Mouse (Mus musculus) subcutaneous adipose tissue, adult 2 months (tissue): ENCODE data around the gene Tmprss7. TPM values are rescaled to one million over a fixed set of nuclear protein-coding genes. Genes with fewer than 3 reads are reported as not detected.

Experiments
- polyA plus RNA-seq: library from polyadenylated mRNA; depleted of rRNA; stranded (reverse); fragments of >200 nt; gene quantifications from 2 replicates; pipeline ENCODE4 v1.2.3, GENCODE M21; 2012; ENCODE audit warnings: low replicate concordance; rRNA removed

The Tmprss7 gene
- 0.06 and 0.63 TPM in 2 replicates for polyA plus RNA-seq

DNA sequence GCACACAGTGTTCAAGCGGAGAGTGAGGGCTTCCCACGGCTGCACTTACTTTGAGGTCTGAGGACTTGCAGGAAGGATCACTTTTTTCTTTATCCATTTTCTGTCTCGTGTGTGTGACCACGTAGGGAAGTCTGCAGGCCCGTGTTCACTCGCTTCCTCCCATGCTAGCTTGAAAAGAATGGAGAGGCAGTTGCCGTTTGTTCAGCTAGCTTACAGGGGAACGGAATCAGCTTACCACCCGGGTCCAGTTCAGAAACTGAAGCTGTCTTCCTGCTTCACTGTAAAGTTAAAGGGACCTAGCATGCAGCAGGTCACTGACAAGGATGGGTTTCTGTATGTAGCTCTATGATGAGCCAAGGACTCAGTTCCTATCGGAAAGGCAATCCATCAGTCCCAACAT, at the start of gene Tmprss7:
TSS of gene Tmprss7 (minus strand) at position 101 of the 400 bp plus-strand sequence.

DNA sequence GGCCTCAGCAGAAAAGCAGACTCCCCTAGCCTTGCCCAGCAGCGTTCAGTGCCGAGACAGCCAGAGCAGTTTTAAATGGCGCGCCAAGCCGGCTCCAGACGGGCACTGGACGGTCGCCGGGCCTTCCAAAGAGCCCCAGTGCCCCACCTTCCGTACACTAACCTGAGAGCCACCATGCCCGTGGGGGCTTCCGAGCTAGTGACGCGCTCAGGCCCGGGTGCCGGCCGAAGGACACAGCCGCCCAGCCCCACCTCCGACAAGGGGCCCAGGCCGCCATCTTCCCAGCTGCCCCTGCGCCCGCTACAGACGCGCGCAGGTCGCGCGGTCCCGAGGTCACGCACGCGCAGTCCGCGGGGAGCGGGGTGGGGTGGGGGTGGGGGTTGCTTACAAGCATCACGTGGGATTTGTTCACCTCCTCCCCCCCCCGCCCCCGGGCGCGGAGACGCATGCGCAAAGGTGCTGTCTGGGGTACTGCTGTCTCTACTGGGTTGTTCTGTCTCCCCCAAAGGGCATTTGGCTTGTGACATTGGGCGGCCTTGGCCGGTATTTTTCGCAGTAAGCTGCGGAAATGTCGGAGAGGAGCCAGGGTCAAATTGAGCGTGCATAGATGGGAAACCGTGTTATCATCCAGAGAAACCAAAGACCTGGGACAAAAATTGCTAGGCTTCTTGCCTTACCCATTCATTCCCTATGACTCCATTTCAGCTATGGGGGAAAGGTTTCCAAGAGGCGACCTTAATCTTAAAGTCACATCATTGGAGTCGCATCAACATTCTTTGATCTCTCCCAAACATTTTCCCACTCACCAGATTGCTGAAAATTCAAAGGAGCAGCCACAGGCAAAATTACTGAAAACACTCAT, 49.4 kb upstream of the Tmprss7 start, which contains the start of gene Abhd10:
TSS of gene Abhd10 (minus strand) at position 341 of the 862 bp plus-strand sequence.

DNA sequence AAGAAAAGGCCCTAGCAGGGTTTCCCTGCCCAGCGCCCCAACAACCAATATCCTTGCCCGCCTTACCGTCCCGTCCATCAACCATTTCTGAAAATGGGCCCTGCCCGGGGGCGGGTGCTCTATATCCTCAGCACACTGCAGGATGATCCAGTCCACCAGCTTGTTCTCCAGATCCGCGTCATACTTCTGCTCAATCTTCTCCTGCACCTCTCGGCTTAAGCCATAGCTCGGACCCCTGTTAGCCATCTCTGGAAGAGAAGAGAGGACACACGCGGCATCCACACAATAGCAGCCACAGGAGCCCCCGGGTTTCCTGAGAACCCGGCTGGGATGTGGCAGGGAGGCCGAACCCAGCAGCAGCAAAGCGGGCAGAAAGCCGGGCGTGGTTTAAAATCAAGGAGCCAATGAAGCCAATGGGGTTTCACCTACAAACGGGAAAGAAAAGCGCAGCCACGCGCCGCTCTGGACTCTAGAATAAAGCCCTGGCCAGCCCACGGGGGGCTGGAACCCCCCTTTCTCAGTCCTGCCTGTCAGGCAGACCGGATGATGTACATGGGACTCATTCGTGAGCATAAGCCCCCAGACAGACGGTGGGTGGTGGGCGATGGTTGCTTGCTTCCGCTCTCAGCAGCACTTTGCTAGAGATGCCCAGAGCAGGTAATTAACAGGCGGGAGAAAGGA, 30.7 kb upstream of the Tmprss7 start, which contains the start of gene Tagln3:
TSS of gene Tagln3 (minus strand) at position 548 of the 681 bp plus-strand sequence.

DNA sequence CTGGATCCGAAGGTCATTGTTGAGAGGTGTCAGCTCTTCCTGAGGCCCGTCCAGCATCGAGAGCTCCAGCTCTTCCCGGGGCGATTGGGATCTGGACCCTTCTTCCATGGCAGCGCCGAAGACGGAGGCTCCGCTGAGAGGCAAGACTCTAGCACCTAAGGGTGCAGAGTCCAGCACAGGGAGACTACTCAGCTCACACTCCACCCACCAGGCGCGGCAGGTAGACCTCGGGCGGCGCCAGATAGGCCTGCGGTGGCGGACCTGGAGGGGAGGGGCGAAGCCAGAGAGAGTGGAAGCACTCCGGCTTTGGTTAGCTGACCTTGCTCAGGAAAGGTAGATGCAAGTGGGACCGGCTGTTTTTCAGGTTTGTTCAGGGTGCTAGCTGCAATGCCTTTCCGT, 39.5 kb downstream of the Tmprss7 start, which contains the start of gene BC016579:
TSS of gene BC016579 (minus strand) at position 135 of the 399 bp plus-strand sequence.

DNA sequence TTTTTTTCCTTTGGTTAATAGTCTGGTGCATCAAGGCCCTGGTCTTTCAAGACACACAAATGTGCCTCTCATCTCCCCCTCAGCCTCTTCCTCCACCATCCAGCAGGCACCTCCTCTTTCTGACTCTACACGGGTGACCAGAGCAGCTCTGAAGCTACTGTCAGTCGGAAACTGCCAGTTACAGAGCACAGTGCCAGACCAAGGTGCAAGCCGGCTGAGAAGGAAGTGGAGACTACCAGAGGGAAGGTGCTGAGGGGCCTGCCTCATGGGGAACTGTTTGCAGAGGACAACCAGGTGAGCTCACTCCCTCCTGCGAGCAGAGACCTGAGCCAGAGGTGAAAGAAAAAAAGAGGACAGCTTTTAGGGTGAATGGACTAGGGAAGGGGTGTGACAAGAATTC, 83.2 kb downstream of the Tmprss7 start, which contains the start of gene Gcsam:
TSS of gene Gcsam (plus strand) at position 114 of the 400 bp plus-strand sequence.

Other genes starting within 250 kb of the Tmprss7 start
- gene Gm609, start 200.7 kb downstream of the Tmprss7 start, polyA plus RNA-seq: 0.17 and 3.0 TPM in 2 replicates
- gene Gm17783, start 161.6 kb downstream of the Tmprss7 start, polyA plus RNA-seq: 1.0 TPM in 1 of 2 replicates, not detected in the other
- not detected in 2 replicates for gene Slc9c1, start 158.3 kb downstream of the Tmprss7 start, polyA plus RNA-seq
- 0.17 and 0.49 TPM in 2 replicates for gene Gcsam, start 83.3 kb downstream of the Tmprss7 start, polyA plus RNA-seq
- 0.09 TPM in 1 of 2 replicates, not detected in the other for gene BC016579, start 39.6 kb downstream of the Tmprss7 start, polyA plus RNA-seq
- 0.60 and 2.6 TPM in 2 replicates for gene Tagln3, start 30.9 kb upstream of the Tmprss7 start, polyA plus RNA-seq
- gene Abhd10, start 49.3 kb upstream of the Tmprss7 start, polyA plus RNA-seq: 8.8 and 11.4 TPM in 2 replicates